Mouse (Mus musculus) frontal cortex, postnatal 25 days (tissue): ENCODE data around the gene Bola3.

Experiments
- DNase-seq, 2 experiments: peaks; one replicate each; pipeline ENCODE4 v3.0.0; 2022; ENCODE audit warnings: low spot score in 2 of 2

Bola3 gene

DNA sequence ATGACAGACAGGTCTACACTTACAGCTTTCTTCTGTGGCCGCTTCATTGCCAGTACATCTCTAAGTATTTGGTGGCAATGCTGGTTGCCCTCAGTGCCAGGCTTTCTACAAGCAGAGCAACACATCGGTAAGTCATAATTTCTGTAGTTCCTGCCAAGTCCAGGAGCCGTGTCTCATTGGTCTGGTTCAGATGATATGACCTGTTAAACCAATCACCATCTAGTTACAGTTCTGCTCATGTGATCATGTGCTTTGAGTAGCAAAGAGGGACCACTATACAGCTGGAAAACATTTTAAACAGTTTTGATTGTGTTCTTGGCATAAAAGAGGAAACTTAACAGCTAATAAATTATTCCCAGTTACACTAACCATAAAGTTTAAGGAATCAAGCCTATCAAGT is 1.0 kb upstream of the Bola3 start:
- DNase-seq = no peak

DNA sequence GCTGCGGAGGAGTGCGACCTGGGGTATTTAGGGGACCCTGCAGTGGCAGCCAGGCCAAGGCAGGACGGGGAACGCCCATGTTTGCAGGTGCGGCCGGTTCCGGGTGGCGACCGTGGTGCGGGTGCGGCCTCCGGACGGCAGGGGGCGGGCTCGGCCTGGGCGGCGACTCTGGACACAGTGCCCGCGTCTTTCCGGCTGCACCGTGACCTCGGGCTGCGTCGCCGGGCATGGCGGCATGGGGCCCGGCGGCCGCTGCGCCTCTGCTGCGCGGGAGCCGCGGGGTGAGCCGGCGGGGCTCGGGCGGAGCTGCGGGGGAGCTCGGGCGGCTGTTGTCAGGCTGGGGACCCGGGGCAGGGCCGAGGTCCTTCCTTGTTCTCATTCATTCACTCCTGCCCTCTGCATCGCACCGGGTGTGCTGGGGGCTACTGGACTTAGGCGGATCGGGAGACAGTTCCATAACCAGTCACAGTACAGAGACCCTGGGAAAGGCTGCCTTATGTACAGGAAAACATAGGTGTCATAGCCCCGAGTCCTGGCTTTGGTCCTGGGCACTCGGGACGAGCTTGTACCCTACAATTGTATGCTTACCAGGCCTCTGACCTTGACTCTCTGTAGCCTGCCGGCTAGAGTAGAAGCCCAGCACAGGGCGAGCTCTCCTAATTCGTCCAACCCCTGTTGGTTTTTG is 469 bp downstream of the Bola3 start:
- peak; percentile 83 to 89 for DNase-seq

DNA sequence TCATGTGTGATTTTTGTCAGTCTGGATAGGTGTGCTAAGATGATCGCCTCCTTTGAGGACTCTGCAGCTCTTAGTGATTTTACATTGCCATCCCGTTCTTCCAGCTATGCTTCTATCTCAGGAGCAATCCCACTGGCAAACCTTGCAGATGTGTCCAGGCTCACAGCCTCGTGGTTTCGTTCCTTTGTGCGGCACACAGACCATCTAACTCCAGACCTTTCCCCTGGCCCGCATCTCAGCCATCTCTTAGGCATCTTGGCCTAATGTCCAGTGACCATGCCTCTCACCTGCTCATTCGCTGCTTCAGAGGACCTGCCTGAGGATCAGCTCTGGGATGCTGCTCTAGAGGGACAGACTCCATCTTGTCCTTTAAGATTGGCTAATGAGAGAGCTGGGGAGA is 1.2 kb downstream of the Bola3 start:
- DNase-seq = no peak

DNA sequence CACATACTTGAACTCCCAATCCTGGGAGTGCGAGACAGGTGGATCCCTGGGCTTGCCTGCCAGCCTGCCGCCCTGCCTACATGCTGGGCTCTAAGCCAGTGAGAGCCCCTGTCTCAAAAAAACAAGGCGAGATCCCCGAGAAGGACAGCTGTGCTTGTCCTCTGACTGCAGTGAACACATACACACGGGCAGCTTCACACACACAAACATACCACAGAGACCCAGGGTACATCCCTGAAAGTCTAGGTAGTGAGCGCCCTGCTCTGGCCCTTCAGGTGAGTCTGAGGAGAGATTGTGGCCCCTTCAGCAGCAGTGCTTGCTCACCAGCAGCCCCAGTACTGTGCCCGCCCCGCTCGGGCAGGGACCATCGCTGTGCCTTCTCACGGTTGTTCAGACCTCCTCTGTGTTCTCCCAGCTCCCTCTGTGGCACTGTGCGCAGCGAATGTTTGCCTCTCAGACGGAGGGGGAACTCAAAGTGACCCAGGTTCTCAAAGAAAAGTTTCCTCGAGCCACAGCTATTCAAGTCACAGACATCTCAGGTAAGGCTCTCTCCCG is 2.0 kb downstream of the Bola3 start:
- DNase-seq = no peak

DNA sequence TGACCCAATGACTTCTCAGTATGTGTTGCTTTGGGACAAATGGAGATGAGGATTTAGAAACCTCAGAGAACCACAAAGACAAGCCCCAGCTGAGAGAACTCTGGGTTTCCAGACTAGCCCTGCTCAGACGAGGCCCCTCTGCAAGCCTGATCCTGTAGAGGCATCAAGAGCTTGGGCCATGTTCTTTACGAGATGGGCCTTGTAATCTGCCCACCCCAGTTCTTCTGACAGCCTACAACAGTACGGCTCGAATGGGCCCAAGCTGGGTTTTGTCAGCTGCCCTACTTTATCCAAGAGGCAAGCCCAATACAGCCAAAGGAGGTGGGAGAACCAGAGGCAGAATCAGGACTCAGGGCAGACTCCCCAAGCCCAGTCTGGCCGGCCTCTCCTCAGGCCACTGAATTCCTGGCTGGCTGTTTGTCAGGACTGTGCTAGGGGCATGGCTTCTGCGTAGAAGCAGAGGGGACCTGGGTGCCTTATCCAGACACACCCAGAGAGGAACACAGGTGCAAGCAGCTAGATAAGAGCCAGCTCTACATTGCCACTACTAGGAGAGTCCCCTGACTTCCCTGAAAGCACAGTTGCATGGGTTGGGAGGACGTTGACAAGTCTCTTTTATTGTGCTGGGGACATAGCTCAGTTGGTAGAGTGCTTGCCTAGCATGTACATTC is 2.7 kb downstream of the Bola3 start:
- DNase-seq = no peak

DNA sequence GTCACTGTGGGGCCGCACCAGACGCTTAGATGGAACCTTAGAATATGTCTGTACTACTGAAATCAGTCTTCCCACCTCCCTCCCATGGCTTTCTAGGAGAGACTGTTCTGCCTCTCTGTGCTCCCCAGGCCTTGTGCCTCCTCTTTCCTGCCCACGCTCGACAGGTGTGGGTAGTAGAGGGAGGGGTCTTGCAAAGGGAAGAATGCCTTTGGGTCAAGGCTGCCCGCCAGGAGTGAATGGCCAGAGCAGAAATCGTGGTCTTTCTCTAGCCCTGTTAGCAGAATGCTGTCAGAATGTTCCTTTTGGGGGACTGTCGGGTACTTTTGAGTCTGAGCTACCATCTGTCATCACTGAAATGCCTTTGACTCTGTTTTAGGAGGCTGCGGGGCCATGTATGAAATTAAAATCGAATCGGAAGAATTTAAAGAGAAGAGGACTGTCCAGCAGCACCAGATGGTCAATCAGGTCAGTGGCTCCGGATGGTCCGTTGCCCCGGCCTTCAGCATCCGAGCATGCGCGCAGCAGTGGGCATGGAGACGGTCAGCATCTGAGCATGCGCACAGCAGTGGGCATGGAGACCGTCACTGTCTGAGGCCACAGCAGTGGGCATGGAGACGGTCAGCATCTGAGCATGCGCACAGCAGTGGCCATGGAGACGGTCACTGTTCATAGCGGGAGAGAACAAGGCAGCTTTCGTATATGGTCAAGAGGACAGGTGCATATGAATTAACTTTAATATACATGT is 3.9 kb downstream of the Bola3 start:
- no peak for DNase-seq

DNA sequence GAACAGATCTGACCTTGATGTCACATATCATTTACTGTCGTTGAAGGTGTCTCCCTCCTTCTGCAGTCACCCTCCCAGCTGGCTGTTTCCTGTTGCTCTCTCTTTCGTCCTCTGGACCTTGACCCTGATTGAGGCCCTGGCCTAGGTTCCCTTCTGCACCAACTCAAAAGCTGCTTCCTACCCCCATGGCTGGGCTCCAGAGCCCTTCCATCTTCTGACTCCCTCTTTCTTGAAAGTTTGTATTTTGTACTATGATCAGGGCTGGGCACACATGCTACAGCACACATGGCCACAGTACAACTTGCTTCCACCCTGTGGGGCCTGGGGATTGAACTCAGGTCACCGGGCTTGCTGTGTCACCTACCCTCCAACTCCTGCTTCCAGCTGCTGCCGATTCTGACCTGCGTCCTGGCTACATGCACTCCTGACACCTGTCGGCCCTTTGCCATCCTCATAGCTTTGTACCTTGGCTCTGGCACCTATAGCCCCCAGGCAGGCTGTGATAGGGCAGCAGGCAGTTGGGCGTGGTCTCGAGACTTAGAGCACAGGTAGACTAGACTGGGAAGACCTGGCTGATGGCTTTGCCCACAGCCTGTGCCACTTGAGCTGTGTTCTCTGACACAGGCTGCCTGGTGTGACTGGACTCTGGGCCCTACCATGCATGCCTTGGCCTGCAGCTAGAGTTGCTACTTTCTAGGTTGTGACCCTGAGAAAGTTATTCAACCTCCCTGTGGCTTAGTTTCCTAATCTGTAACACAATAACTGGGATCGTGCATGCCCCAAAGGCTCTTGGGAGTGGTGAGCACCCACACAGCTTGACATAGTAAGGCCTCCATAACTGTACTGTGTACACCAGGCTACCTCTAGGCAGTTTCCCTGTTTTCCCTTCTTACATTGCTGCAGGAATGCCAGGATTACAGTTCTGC is 6.2 kb downstream of the Bola3 start:
- no peak for DNase-seq

DNA sequence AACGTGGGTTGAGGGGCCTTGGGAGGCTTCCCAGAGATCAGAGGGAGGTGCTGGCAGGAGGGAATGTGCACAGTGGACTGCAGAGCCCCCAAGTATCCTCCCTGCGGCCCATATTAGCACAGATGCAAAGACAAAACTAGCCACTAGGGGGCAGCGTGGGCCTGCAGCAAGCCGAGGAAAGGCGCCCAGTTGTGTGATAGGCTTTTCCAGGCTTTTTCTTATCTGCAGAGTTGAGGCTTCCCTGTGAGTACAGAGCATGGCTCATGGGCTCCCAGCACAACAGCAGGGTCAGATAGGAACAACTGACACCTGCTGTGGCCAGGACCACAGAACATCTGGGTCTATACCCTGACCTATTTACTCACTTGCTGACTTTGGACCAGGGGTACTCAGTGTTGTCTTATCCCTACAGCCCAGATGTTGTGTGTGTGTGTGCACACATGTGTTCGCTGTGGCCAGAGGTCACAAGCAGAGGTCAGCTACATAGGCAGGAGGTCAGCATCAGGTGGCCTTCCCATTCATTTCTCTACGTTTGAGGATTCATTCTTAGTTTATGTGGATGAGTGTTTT is 7.7 kb downstream of the Bola3 start:
- peak; percentile 74 to 79 for DNase-seq

DNA sequence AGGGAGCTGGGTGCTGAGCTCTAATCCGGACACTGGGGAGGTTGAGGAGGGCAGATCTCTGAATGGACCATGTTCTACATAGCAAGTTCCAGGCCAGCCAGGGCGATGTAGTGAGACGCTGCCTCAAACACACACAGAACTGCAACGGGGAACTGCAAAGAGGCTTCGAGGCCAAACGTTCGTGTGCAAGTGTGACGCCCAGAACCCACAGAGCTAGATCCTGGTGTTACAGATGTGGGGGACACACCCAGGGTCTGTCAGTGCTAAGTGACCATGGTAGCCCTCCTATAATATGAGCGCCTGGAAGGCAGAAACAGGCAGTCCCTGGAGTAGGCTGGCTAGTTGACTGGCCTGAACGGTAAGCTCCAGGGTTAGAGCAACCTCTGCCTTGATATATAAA is 8.5 kb downstream of the Bola3 start:
- no peak for DNase-seq

DNA sequence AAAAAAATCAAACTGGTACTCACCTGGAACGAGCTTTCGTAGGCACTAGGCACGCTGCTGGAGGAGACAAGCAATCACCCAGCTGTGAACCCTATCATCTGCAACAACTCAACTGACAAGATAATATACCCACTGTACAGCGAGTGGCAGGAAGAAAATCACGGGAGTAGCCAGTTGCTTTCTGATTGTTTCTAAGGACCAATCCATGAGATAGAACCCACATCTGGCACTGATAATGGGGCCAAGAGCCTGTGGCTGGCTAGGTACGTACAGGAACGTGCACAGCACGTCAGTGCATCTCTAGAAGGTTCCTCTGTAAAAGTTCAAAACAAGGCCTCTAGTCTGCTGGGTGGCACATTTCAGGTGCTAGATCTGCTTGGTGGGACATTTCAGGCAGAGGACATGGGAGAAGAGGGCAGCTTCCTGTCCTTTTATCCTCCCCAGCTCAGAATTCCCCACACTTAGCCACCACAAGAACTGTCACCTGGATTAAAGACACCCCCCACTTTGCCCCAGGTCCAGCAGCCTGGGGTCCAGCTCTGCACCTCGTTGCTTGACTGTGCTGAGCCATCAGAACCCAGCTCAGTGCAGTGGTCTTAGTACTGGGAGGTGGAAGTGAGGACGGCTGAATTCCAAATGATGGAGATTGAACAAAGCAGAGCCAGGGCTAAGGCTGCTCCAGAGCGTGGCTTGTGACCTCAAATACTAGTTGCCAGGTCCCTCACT is 12.7 kb downstream of the Bola3 start:
- DNase-seq = no peak

DNA sequence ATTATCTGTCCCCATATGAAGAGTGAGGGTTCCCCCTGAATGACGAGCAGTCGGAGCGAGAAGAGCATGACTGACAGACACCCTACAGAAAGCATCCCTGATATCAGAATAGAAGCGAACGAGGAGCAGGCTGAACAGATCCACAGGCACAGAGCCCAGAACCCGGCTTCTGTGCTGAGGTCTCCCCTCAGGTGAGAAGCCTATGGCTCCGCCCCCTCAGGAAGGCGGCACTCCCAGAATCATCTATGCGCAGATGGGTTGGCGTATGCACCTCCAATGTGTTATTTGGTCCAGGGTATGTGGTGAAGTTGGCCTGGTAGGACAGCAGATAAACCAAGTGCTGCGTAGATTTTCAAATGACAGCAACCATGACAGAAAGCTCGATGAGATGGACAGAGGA is 14.1 kb downstream of the Bola3 start:
- DNase-seq = no peak

DNA sequence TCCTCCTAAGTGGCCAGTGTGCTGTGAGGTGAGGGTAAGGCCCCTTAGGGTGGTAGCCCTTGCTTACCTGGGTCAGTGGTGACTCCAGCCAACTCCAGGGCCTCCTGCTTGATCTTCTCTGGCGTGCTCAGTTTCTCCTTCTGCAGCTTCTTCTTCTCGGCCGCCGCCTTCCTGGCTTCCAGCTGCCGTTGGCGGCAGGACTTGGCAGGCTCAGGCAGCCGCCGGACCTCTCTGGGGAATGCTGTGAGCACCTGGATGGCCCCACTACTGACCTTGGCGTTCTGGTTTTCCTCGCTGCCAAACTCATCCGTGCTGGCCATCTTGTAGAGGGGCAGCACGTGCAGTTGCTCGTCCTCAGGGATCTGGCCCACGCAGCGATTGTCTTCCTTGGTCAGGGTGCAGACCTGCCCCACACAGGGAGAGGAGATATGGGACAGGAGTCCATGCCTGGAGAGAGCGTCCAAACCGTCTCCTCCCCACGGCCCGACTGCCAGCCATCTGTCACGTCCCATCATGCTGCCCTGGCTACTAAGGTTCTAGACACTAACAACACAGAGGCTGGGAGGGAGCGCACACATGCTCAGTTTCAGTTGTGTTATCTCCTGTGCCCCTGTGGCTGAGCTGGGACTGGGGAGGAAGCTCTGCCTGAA is 21.5 kb downstream of the Bola3 start:
- DNase-seq = no peak

DNA sequence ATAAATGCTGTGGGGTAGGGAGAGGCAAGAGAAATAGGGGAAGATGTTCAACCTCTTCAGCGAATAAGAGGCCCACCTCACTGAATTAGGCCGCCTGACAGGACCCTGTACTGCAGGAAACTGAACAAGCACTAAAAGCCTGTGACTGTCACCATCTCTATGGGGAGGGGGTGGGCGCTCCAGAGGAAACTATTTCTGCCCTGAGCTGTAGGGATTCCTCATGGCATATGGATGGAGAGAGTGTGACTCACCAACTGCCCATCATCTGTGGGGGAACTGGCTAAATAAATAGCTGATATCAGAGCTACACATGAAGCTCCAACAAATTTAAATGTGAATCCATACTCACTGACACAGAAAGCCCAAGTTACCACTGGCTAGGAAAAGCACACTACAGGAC is 22.4 kb downstream of the Bola3 start:
- no peak for DNase-seq

DNA sequence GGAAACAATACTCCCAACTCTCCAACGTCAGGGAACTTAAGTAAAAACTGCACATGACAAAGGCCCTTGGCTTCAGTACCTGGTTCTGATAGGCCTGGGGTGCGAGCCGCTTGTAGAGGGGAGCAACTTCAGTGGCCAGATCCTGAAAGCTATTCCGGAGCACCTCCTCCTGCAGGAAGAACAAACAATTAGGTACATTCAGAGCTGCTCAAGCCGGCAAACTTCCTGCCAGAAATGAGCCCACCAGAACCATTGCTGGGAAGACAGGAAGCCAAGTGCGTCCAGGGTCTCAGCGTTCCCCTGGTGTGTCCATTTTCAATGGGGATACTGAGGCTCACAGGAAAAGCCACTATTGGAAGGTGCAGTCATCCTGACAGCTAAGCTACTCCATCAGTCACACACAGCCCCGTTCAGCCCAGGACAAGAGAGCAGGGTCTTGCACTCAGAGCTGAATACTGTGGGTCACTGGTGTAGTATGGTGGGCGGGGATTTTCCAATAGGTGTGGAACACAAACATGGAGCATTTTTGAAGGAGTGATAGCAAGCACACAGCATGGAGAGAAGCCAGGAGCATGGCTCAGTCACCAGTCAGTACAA is 24.9 kb downstream of the Bola3 start:
- DNase-seq = no peak

DNA sequence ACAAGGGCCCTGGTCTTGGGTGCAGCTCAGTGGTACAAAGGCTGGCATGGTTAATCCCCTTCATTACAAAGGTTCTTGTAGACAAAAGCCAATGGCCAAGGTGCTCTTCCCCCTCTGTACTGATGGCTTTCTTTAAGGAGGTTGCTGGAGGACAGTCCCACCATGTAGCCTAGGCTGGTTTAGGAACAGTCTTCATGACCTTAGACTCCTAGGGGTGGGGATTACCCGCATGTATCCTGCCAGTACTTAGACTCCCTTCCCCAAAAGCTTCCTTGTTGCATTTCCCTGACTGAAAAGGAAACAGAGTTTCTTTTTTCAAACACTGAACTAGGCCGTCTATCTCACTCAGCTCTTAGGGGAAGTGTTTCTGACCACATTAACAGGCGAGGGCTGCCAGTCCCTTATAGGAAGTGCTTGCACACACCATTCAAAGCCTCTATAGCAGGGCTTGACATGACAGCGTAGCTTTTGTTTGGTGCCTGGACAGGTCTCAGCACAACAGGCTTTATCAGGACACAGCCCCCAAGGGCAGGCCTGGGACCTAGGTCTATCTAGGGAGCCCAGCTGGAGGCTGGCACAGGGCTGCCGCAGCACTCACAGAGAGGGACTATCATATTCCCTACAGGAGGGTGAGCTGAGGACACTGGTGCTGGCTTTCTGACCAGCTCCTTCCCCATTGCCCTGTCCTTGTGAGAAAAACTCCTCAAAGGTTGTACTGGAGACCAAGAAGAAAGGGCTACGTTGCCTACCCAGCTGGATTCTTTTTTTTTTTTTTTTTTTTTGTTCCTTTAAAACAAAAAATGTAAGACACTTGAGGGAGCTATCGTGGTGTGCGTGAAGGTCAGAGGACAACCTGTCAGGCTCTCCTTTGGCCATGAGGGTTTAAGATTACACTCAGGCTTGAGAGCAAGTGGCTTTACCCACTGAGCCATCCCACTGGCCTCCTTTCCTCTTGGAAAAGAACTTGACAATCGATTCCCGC is 32.9 kb downstream of the Bola3 start:
- no peak for DNase-seq

DNA sequence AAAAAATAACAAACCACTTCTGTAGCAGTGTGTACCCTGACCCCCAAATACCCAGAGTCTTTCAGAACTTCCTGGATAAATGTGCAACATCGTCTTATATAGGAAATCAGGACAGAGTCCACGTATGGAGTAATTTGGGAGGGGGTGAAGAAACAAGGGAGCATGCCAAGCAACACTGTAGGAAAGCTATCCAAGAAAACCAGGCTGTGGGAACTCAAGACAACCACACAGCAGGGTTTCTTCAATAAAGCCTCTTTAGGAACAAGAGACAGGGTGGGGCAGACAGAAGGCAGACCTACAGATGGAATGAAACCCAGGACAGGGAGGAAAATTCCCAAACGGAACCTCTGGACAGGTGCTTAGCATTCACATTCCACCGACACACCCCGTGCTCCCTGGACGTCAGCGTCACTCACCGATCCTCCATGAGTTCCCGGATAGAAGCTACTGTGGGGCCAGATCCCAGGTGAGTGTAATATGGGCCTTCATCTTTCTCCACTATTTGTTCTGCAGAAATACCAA is 36.7 kb downstream of the Bola3 start:
- no peak for DNase-seq

DNA sequence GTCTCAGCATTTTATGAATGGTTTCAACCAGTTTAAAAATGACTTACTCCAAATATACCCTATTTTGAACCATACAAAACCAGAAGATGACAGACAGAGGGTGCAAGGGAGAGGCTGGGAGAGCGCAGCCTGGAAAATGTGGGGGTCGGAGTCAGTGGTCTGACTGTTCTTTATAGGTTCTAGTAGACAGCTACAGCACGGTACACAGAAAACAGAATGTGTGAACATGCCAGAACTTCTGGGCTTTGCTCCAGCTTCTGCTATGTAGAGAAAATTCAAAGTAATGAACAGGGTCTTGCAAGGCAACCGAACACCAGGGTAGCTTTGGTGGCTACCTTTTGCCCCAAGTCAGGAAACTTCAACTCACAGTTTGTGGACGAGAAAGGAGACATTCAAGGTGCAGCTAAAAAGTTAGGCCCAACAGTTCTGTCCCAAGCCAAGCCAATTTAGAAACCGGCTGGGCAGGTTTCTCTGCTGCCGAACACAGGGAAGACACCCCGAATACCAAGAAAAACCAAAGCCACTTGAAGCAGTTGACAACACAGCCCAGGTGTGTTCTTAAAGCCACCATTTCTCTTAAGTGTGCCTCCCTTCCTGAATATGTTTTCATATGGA is 43.3 kb downstream of the Bola3 start:
- no peak for DNase-seq

DNA sequence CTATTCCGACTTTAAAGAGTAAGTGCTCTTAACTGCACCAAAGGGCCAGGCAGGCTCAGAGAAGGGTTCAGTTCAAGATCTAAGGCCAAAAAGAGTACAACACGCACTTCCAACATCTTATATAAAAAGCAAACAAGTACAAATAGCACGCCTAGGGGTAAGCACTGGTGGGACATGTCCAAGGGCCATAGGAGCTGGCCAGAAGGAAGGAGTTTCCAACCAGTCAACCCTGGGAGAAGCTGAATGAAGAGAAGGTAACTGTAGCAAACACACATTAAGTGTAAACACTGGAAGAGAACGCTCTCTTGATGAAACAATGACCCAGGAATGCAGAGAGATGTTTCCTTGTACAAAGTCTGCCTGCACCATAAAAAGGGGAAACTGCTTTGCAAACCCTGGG is 45.2 kb downstream of the Bola3 start:
- no peak for DNase-seq
